Mouse (Mus musculus): ENCODE results near the gene Skor1.
A peak's percentile ranks its signal among the peaks of the same experiment; 100 is the strongest.

Skor1 gene

DNA sequence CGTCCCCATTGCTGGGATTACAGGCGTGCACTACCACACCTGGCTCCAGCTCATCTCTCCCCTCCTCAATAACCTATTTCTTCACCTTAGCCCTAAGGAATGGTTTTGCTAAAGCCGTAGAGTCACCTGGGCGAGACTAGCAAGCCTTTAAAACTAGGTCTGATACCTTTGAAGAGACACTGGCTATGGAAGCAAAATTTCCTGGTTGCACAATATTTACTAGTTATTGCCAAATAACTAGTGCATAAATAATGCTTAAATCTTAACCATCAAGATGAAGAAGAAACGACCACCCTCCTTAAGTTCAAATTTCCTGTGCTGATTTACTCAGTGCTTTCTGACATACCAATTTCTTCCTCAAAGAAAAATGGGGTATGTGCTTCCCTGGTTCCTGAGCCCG is 15.1 kb downstream of the Skor1 start:
- no peak for DNase-seq (ENCODE audit: low spot score)

DNA sequence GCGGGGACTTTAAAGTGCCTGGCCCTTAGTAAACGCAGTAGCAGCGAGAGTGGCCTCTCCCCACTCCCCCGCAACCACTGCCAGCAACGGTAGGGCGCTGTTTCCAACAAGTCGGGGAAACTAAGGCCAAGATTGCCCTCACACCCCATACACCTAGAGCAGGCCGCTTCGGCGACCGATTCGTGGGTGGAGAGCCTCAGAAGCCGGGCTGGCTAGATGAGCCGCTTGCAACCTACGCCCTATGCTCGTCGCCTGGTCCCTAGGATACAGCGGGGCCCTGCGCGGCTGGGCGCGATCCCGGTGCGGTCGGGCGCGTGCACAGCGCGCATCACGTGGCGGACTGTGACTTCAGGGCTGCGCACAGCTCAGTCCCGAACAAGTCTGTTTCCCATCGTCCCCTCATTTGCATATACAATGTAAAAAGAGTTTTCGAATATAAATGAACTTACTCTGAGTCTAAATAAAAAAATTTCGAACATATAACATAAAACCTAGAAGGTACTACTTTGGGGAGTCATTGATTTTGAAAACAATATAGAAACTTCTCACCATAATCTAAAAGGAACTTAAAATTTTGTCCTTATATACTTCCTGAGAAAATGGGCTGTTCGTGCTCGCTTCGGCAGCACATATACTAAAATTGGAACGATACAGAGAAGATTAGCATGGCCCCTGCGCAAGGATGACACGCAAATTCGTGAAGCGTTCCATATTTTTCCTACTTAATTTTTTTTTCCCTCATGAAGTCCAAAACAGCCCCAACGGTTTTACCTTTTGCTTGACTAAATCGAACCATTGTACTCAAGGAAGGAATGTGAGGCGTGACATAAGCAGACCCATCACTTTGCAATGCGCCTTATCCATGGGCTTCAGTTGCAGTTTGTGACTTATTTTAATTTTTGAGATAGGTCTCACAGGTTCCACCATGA is 15.8 kb downstream of the Skor1 start:
- peak; percentile 92 for DNase-seq (ENCODE audit: low spot score)

- peak; percentile 8 for DNase-seq (ENCODE audit: low spot score)
These were observed 16.7 kb downstream of the Skor1 start for GRCm38 (mm10) chr9:63131957-63132602.

GRCm38 (mm10) chr9:63129641-63130041 is 19.1 kb downstream of the Skor1 start:
- DNase-seq (ENCODE audit: low spot score), result no peak

- DNase-seq (ENCODE audit: low spot score), result no peak
These were observed 24.2 kb downstream of the Skor1 start for GRCm38 (mm10) chr9:63124512-63124911.

DNA sequence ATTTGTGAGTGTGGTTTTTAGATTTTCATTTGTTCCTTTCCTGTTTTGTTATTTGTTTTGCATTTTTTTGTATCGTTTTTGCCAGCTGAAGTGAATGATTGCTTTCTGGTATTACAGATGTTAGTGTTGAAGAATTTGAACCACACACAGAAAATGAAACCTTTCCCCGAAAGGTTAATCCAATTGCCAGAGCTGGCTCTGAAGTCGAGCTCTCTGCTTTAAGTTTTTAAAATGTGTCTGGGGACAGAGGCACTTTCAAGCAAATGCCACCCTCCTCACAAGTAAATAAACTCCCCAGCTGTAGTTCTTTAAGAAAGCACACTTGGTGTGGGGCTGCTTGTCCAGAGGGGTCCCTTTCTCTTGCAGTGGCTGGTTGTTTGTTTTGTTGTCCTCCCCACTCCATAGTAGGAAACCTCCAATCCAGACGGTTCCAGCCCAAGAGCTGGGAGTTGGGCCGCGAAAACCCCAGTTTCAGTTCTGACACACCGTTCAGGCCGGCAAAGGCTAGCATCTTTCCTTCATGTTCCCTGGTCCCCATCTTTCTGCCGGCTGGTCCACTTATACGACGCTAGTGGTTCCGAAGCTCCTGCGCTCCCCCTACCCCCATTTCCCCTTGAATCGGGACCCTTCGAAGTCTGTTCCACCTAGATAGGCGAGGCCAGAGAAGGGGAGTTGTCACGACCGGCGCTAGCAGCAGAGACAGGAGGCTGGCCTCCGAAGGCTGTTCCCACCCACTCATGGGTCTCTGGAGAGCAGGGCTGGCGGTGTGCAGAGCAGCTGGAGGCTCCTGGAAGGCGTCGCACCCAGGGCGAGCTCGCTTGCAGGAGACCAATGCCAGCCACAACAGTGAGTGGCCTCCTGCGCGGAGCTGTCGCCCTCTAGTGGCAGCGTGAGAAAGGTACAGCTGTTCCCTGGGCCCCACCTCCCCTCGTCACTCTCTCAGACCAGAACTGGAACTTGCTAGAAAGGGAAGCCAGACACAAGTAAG is 25.0 kb downstream of the Skor1 start:
- DNase-seq (ENCODE audit: low spot score), result peak; percentile 85

DNA sequence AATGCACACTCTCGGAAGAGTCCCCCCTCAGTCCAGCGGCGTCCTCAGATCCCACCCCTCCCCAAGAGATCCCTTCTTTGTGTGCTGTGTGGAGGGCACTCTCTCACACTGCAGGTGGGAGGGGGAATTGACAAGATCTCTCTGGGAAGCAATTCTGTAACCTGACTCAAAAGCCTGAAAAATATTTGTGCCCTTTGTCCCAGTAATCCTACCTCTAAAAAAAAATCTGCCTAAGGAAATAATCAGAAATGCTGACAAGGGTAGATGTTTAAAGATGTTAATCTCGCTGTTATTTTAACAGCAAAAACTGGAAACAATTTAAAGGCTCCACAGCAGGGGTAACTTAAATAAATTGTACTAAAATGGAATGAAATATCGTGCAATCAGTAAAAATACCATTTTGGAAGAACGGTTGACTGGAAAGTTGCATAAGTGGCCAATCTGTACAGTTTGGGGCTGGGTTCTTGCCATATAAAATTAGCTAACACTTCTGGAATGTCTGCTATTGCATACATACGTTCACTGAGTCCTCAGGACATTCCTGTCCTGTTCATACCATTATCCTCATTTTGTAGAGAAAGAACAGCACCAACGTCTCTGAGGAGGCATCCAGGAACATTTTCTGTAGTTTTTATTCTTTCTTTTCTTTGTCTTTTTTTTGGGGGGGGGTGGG is 26.5 kb downstream of the Skor1 start:
- DNase-seq (ENCODE audit: low spot score), result no peak

- DNase-seq (ENCODE audit: low spot score), result no peak
These were observed 30.4 kb downstream of the Skor1 start for GRCm38 (mm10) chr9:63118385-63118784.

GRCm38 (mm10) chr9:63112514-63112913 is 36.2 kb downstream of the Skor1 start:
- no peak for DNase-seq (ENCODE audit: low spot score)

- DNase-seq (ENCODE audit: low spot score), result no peak
These were observed 39.0 kb downstream of the Skor1 start for GRCm38 (mm10) chr9:63109782-63110087.

DNA sequence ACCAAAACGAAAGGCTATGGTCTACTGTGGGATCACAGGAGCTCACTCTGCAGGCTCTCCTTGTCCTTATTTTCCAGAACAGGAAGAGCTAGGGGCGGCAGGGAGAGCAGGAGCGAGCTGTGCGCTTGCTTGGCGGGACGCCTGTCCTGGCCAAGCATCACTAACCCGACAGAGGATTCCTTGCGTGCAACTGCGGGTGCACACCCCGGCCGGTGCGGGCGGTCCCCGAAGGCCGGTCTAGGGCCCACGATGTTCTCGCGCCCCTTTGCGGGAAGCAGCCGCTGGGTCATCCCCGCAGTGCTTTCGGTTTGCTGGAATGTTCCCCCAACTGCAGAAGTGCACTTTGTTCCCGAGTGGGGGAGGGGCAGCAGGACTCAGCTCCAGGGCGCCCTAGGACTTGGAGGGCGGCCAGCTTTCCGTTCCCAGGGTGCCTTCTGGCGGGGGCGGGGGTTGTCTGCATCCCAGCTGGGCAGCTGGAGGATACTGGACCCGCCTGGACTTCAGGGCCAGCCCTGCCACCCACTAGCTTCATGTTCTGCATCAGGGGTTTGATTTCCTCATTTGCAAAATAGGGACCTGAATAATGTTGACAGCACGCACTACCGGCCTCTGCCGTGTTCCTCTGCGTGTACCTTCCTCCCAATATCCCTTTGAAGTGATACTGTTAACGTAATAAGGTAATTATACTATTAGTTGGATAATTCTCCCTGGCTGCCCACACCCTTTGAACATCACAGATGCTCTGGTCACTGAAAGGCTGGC is 39.6 kb downstream of the Skor1 start:
- peak; percentile 87 for DNase-seq (ENCODE audit: low spot score)

DNA sequence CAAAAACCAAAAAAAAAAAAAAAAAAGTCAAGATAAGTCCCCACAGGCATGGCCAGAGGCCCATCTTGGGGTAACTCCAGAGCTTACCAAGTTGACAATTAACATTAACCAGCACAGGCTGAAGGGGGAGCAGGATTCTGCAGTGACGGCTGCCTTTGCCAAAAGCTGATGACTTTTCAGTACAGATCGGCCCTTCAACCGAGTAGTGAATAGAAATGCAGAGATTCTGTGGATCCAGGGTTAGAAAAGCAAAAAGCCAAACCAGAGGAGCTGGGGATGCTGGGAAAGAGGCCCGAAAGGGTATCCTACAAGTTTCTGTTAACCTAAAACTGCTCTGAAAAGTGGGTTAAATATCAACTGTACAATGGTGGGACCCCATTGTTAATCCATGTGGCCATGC is 40.2 kb downstream of the Skor1 start:
- DNase-seq (ENCODE audit: low spot score), result no peak

DNA sequence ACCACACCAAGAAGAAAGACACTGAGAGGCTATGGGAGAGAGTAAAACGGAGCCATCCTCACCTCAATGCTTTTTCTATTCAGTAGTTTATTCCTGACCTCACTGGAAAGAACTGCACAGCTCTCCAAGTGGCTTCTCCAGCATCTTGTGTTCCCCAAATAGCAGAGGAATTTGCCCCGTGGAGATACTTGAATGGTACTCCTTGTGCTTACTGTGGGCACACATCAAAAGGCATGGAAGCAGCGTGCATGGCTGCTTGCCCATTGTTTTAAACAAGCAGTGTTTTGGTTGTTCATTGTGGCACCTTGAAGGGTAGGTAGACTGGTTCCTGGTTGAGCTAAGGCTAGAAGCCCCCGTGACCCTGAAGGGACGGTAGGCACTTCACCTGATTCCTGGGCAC is 48.1 kb downstream of the Skor1 start:
- DNase-seq (ENCODE audit: low spot score), result no peak

- no peak for DNase-seq (ENCODE audit: low spot score)
These were observed 48.9 kb downstream of the Skor1 start for GRCm38 (mm10) chr9:63099876-63100275.

DNA sequence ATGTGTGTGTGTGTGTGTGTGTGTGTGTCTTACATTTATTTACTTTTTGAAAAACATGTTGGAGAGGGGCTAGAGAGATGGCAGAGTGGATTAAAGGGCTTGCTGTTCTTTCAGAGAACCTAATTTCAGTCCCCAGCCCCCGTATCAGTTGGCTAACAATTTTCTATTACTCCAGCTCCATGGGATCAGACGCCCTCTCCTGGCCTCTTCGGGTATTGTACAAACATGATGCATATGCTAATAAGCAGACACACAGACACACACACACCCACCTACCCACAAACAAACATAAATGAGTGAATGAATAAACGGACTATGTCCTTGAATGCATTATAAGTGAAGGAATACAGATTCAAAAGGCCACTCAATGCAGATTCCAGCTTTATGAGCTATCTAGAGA is 49.4 kb downstream of the Skor1 start:
- no peak for DNase-seq (ENCODE audit: low spot score)

GRCm38 (mm10) chr9:63098887-63099286 is 49.9 kb downstream of the Skor1 start:
- no peak for DNase-seq (ENCODE audit: low spot score)

- DNase-seq (ENCODE audit: low spot score), result no peak
These were observed 51.6 kb downstream of the Skor1 start for GRCm38 (mm10) chr9:63097204-63097603.

- no peak for DNase-seq (ENCODE audit: low spot score)
These were observed 54.7 kb downstream of the Skor1 start for GRCm38 (mm10) chr9:63094030-63094429.

DNA sequence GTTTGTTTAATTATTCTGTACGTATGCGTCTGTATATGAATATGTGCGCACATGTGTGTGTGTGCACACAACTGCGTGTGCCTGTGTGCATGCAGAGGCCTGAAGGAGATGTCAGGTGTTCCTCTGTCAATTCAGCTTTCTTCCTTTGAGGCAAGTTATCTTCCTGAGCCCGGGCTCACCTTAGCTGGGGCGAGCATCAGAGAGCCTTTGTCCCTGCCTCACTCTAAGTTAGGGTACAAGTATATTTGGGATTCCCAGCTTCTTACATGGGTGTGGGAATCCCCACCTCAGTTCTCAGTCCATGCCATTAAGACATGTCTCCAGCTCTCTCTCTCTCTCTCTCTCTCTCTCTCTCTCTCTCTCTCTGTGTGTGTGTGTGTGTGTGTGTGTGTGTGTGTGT is 56.2 kb downstream of the Skor1 start:
- no peak for DNase-seq (ENCODE audit: low spot score)

GRCm38 (mm10) chr9:63091971-63092528 is 56.7 kb downstream of the Skor1 start:
- peak; percentile 77 for DNase-seq (ENCODE audit: low spot score)

Measured in ovary, adult 18-20 months (tissue).